ENCODE assay signal across 19 mouse cellular contexts in the genomic region with DNA sequence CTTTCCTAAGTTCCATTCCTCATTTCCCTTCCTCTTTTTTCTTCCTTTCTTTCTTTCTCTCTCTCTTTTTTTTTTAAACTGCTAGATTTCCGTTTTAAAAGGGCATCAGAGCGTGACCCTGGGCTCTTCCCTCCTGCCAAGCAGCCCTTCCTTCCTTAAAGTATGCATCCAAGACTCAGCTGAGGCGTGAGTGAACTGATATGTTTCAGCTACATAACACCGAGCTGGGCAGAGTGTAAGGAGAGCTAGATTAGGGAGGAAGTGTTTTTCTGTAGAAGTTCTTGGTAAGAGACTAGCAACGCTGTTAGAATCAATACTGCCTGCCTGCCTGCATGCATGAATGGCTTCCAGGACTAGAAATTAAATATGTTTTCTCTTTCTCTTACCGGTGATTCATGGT. TPM values are rescaled to one million over a fixed set of nuclear protein-coding genes. Genes with fewer than 3 reads are reported as not detected.
DNase-seq lines count a peak whose midpoint lies in the region; ATAC-seq and TF ChIP-seq lines count a peak whose summit lies in the region.
"Had no signal": no experiment of that assay in that cellular context is flagged by ENCODE, and none has a peak within 500 bp of the region (broad histone marks: within the 10 kb centered on the region; RNA-seq: fewer than 3 reads in every experiment).

No protein-coding gene starts in this region.

- no peak for TF ChIP-seq CTCF in Patski (IDR thresholded peaks at IDR 0.05)
- TF ChIP-seq CTCF in liver, postnatal 0 days (IDR thresholded peaks at IDR 0.05; ENCODE audit: low read depth), result no peak

- TF ChIP-seq EP300 in liver, postnatal 0 days (IDR thresholded peaks at IDR 0.05; ENCODE audit: low read depth), result no peak

- H3K27me3 ChIP-seq in kidney, embryonic 15.5 days, result no peaks in the 10 kb centered on the region
- no peaks in the 10 kb centered on the region for H3K27me3 ChIP-seq in Patski
- no peaks in the 10 kb centered on the region for H3K27me3 ChIP-seq in liver, postnatal 0 days (ENCODE audit: insufficient read depth, low read length)
- H3K27me3 ChIP-seq in neural tube, embryonic 15.5 days (replicated peaks), result no peaks in the 10 kb centered on the region
- H3K27me3 ChIP-seq: embryonic facial prominence, embryonic 15.5 days; limb, embryonic 12.5 days had no signal

- H3K4me3 ChIP-seq in kidney, embryonic 15.5 days (replicated peaks), result no peak overlapping the region
- H3K4me3 ChIP-seq in liver, postnatal 0 days (ENCODE audit: low read depth, low read length), result no peak overlapping the region
- no peak overlapping the region for H3K4me3 ChIP-seq in neural tube, embryonic 15.5 days (replicated peaks)
- H3K4me3 ChIP-seq: embryonic facial prominence, embryonic 15.5 days; forebrain, embryonic 10.5 days; heart, embryonic 10.5 days; limb, embryonic 12.5 days had no signal

- H3K36me3 ChIP-seq in kidney, embryonic 15.5 days, result no peaks in the 10 kb centered on the region
- no peaks in the 10 kb centered on the region for H3K36me3 ChIP-seq in liver, postnatal 0 days (replicated peaks; ENCODE audit: insufficient read depth, low read length)
- H3K36me3 ChIP-seq in neural tube, embryonic 15.5 days, result no peaks in the 10 kb centered on the region
- H3K36me3 ChIP-seq: embryonic facial prominence, embryonic 15.5 days; forebrain, embryonic 10.5 days; heart, embryonic 10.5 days; limb, embryonic 12.5 days had no signal

- peak overlapping the region; percentile 32 for H3K4me2 ChIP-seq in kidney, embryonic 15.5 days
- peak overlapping the region; percentile 23 for H3K4me2 ChIP-seq in liver, postnatal 0 days (ENCODE audit: low read depth, low read length)
- H3K4me2 ChIP-seq in neural tube, embryonic 15.5 days, result no peak overlapping the region
- H3K4me2 ChIP-seq: embryonic facial prominence, embryonic 15.5 days; limb, embryonic 12.5 days; lung, embryonic 14.5 days had no signal

- no peaks in the 10 kb centered on the region for H3K9me3 ChIP-seq in kidney, embryonic 15.5 days (replicated peaks)
- H3K9me3 ChIP-seq in liver, postnatal 0 days (ENCODE audit: low read length), result no peaks in the 10 kb centered on the region
- no peaks in the 10 kb centered on the region for H3K9me3 ChIP-seq in neural tube, embryonic 15.5 days (replicated peaks)
- H3K9me3 ChIP-seq: embryonic facial prominence, embryonic 15.5 days; forebrain, embryonic 10.5 days; heart, embryonic 10.5 days had no signal

- peaks cover 15% of the 10 kb centered on the region for H3K4me1 ChIP-seq in kidney, embryonic 15.5 days
- peaks cover 10% of the 10 kb centered on the region for H3K4me1 ChIP-seq in liver, postnatal 0 days (ENCODE audit: insufficient read depth)
- peaks cover 7% of the 10 kb centered on the region; the same call in 1 of the 2 replicates for H3K4me1 ChIP-seq in neural tube, embryonic 15.5 days
- H3K4me1 ChIP-seq: embryonic facial prominence, embryonic 15.5 days; forebrain, embryonic 10.5 days; heart, embryonic 10.5 days; limb, embryonic 12.5 days had no signal

- in situ Hi-C loops in Patski (cut with MboI; ENCODE audit: low pct_unique_long_range_greater_than_20kb), result no loop called here

- peak overlapping the region; percentile 45 for H3K27ac ChIP-seq in kidney, embryonic 15.5 days
- no peak overlapping the region for H3K27ac ChIP-seq in liver, postnatal 0 days (ENCODE audit: low read depth)
- H3K27ac ChIP-seq in neural tube, embryonic 15.5 days (replicated peaks), result no peak overlapping the region; the same call in 1 of the 2 replicates
- H3K27ac ChIP-seq: embryonic facial prominence, embryonic 15.5 days; forebrain, embryonic 10.5 days; heart, embryonic 10.5 days; limb, embryonic 12.5 days had no signal

- ATAC-seq in kidney, embryonic 15.5 days (replicated peaks; ENCODE audit: low FRiP score), result no peak
- ATAC-seq in Patski, result peak; percentile 69
- ATAC-seq in liver, postnatal 0 days, result no peak
- no peak for ATAC-seq in neural tube, embryonic 15.5 days (ENCODE audit: low FRiP score)

- DNase-seq in kidney, postnatal 36 days, result no peak
- peak; percentile 46 to 51 for DNase-seq in B cell, adult 2 months
- no peak for DNase-seq in Patski (ENCODE audit: low read depth, low spot score)
- no peak for DNase-seq in liver, postnatal 0 days
- DNase-seq in layer of hippocampus, adult 18-20 months (ENCODE audit: low spot score in 2 of 2), result no peak
- DNase-seq in cerebellum, adult 18-20 months, result no peak
- DNase-seq: adrenal gland, adult 8-10 months; cerebellum, adult 8-10 months; gastrocnemius, postnatal 25 days; heart, postnatal 36 days; kidney, adult 2 months; lung, embryonic 14.5 days; thymus, postnatal 36 days had no signal

- CTCF ChIA-PET in Patski (lab: Charles Lee), result no interaction called here

- POLR2A ChIA-PET in Patski (lab: Charles Lee), result no interaction called here

- WGBS in kidney, embryonic 15.5 days, result 13% methylated on average over 6 of the region's 6 CpGs
- WGBS in liver, postnatal 0 days (ENCODE audit: insufficient replicate concordance), result 21% methylated on average over 6 of the region's 6 CpGs
- 40% methylated on average over 6 of the region's 6 CpGs for WGBS in neural tube, embryonic 15.5 days

- no peak overlapping the region for H3K9ac ChIP-seq in kidney, embryonic 15.5 days
- H3K9ac ChIP-seq in liver, postnatal 0 days (replicated peaks), result no peak overlapping the region
- H3K9ac ChIP-seq in neural tube, embryonic 15.5 days (replicated peaks), result no peak overlapping the region
- H3K9ac ChIP-seq: embryonic facial prominence, embryonic 15.5 days; limb, embryonic 12.5 days; lung, embryonic 14.5 days had no signal

RNA-seq across cellular contexts. Expression of gene Tmbim4, which starts 11.6 kb away (rescaled TPM):
- 151 and 159 TPM in 2 replicates for polyA plus RNA-seq in kidney, embryonic 15.5 days (2015; fragmentation: Nextera tagmentation; extraction: Ambion mirVana)
- polyA plus RNA-seq in Patski (2021), result 187 TPM
- 140 and 150 TPM in 2 replicates for polyA plus RNA-seq in liver, postnatal 0 days (2015; fragmentation: Nextera tagmentation; extraction: Ambion mirVana)
- polyA plus RNA-seq in neural tube, embryonic 15.5 days (2015; fragmentation: Nextera tagmentation; extraction: Ambion mirVana), result 107 and 114 TPM in 2 replicates
- total RNA-seq in layer of hippocampus, adult 18-20 months (2021), result 10 to 100 TPM; 58.4 to 63.3 TPM

RNA-seq across cellular contexts. Expression of gene Irak3, which starts 12.1 kb away (rescaled TPM):
- polyA plus RNA-seq in kidney, embryonic 15.5 days (2015; fragmentation: Nextera tagmentation; extraction: Ambion mirVana), result 1.3 and 1.5 TPM in 2 replicates
- 0.21 TPM for polyA plus RNA-seq in Patski (2021)
- polyA plus RNA-seq in liver, postnatal 0 days (2015; fragmentation: Nextera tagmentation; extraction: Ambion mirVana), result 1.5 and 1.6 TPM in 2 replicates
- 0.29 and 1.2 TPM in 2 replicates for polyA plus RNA-seq in neural tube, embryonic 15.5 days (2015; fragmentation: Nextera tagmentation; extraction: Ambion mirVana)
- total RNA-seq in layer of hippocampus, adult 18-20 months (2021), result under 1 TPM; 0.57 to 0.58 TPM

RNA-seq across cellular contexts. Expression of gene Llph, which starts 37.1 kb away (rescaled TPM):
- 52.0 and 56.8 TPM in 2 replicates for polyA plus RNA-seq in kidney, embryonic 15.5 days (2015; fragmentation: Nextera tagmentation; extraction: Ambion mirVana)
- 41.9 TPM for polyA plus RNA-seq in Patski (2021)
- polyA plus RNA-seq in liver, postnatal 0 days (2015; fragmentation: Nextera tagmentation; extraction: Ambion mirVana), result 33.5 and 33.9 TPM in 2 replicates
- polyA plus RNA-seq in neural tube, embryonic 15.5 days (2015; fragmentation: Nextera tagmentation; extraction: Ambion mirVana), result 36.6 and 48.2 TPM in 2 replicates
- total RNA-seq in layer of hippocampus, adult 18-20 months (2021), result 10 to 100 TPM; 14.8 to 15.3 TPM

Comparison
In these comparisons a context has a peak if more than half of its experiments do, and no peak if none do; other contexts are left out.
1. DNase-seq: peak in B cell, adult 2 months (2 of 2); none in kidney, postnatal 36 days (0 of 2), Patski (single experiment), liver, postnatal 0 days (single experiment), layer of hippocampus, adult 18-20 months (0 of 2) and cerebellum, adult 18-20 months (0 of 2).